9 mouse cellular contexts compared by ENCODE assay signal in genomic region chr11:90548560-90548959, GRCm38 (mm10).
A peak's percentile ranks its signal among the peaks of the same experiment; 100 is the strongest.
DNase-seq lines count a peak whose midpoint lies in the region; ATAC-seq lines count a peak whose summit lies in the region.
"Had no signal": no experiment of that assay in that cellular context is flagged by ENCODE, and none has a peak within 500 bp of the region (broad histone marks: within the 10 kb centered on the region; RNA-seq: fewer than 3 reads in every experiment).

No protein-coding gene starts in this region.

- no peaks in the 10 kb centered on the region for H3K36me3 ChIP-seq in forebrain, embryonic 16.5 days (ENCODE audit: control insufficient read depth, insufficient read depth)
- H3K36me3 ChIP-seq in liver, embryonic 12.5 days: peaks cover 5% of the 10 kb centered on the region
- no peaks in the 10 kb centered on the region for H3K36me3 ChIP-seq in intestine, embryonic 15.5 days

- H3K4me1 ChIP-seq in forebrain, embryonic 16.5 days (replicated peaks; ENCODE audit: control insufficient read depth, insufficient read depth, low read length): peaks cover 14% of the 10 kb centered on the region
- H3K4me1 ChIP-seq in liver, embryonic 12.5 days: peaks cover 4% of the 10 kb centered on the region; the same call in 1 of the 2 replicates
- H3K4me1 ChIP-seq in intestine, embryonic 15.5 days (replicated peaks): no peaks in the 10 kb centered on the region

- WGBS in forebrain, embryonic 16.5 days: 2% methylated on average over 13 of the region's 13 CpGs
- 79% methylated on average over 13 of the region's 13 CpGs for WGBS in liver, embryonic 12.5 days (ENCODE audit: insufficient replicate concordance)
- 50% methylated on average over 13 of the region's 13 CpGs for WGBS in intestine, embryonic 15.5 days

- no peaks in the 10 kb centered on the region for H3K9me3 ChIP-seq in forebrain, embryonic 16.5 days (ENCODE audit: control insufficient read depth, low read length)
- H3K9me3 ChIP-seq in liver, embryonic 12.5 days (replicated peaks): no peaks in the 10 kb centered on the region
- H3K9me3 ChIP-seq in intestine, embryonic 15.5 days: no peaks in the 10 kb centered on the region

- ATAC-seq in forebrain, embryonic 16.5 days: peak; percentile 67; the same call in 1 of the 2 replicates
- no peak for ATAC-seq in megakaryocyte progenitor cell, adult 5-6 weeks (replicated peaks; ENCODE audit: poor library complexity)
- ATAC-seq in liver, embryonic 12.5 days: no peak
- no peak for ATAC-seq in intestine, embryonic 15.5 days

- no peak overlapping the region for H3K4me3 ChIP-seq in forebrain, embryonic 16.5 days (replicated peaks; ENCODE audit: low read length)
- H3K4me3 ChIP-seq in liver, embryonic 12.5 days: no peak overlapping the region
- no peak overlapping the region for H3K4me3 ChIP-seq in intestine, embryonic 15.5 days (replicated peaks)

- no peak overlapping the region for H3K9ac ChIP-seq in forebrain, embryonic 16.5 days (replicated peaks; ENCODE audit: low read depth, low read length)
- no peak overlapping the region for H3K9ac ChIP-seq in liver, embryonic 12.5 days
- no peak overlapping the region for H3K9ac ChIP-seq in intestine, embryonic 15.5 days

- peaks cover 2% of the 10 kb centered on the region; the same call in 1 of the 2 replicates for H3K27me3 ChIP-seq in forebrain, embryonic 16.5 days (replicated peaks; ENCODE audit: control insufficient read depth, insufficient read depth, low read length)
- no peaks in the 10 kb centered on the region for H3K27me3 ChIP-seq in liver, embryonic 12.5 days (replicated peaks)
- no peaks in the 10 kb centered on the region for H3K27me3 ChIP-seq in intestine, embryonic 15.5 days (replicated peaks)

- DNase-seq in brain, embryonic 18.5 days (ENCODE audit: low read depth, low spot score): peak; percentile 46
- DNase-seq in layer of hippocampus, adult 8-10 months (ENCODE audit: low spot score in 2 of 2): peak; percentile 46 to 63
- peak; percentile 15 for DNase-seq in neural tube, embryonic 10.5 days (ENCODE audit: extremely low spot score, low spot score)
- no peak for DNase-seq in ovary, postnatal 36 days (ENCODE audit: low spot score)
- DNase-seq: cerebellum, postnatal 25 days had no signal

- no peak overlapping the region for H3K27ac ChIP-seq in forebrain, embryonic 16.5 days (ENCODE audit: low read length)
- H3K27ac ChIP-seq in liver, embryonic 12.5 days: no peak overlapping the region
- no peak overlapping the region for H3K27ac ChIP-seq in intestine, embryonic 15.5 days

- H3K4me2 ChIP-seq in forebrain, embryonic 16.5 days (ENCODE audit: low read length): peak overlapping the region; percentile 28; the same call in 1 of the 2 replicates
- no peak overlapping the region for H3K4me2 ChIP-seq in liver, embryonic 12.5 days
- no peak overlapping the region for H3K4me2 ChIP-seq in intestine, embryonic 15.5 days (replicated peaks)
